1 mouse cellular context compared by ENCODE assay signal in the genomic region with DNA sequence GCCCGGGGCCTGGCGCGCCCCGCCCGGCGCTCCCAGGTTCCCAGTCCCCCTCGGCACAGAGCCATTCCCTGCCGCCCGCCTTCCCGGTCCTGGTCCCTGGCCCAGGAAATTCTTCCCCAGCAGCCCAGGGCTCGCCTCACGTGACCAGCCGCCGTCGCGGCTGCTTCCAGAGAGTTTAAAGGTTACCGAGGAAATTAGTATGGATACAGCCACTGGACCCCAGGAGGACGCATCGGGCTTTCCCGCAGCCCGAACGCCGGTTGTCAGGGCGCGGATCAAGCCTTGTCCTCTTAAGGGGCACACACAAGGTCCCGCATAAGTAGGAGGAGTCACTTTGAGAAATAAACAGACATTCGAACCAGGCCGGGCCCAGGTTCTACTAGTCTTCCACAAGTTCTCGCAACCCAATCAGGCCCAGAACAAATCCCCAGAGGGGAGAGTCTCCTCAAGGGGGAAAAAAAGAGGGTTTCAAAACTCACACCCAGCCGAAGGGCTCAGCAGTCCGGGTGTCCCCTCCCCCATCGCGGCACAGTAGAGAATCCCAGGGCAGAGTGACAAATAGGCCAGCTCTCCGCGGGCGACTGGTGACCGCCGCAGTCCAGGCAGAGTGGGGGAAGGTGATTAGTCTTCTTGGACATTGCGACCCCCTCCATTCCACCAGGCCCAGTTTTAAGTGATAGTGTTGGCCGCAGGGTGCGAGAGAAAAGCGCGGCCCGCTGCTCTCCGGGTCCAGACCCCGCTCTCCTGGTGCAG.
A peak's percentile ranks its signal among the peaks of the same experiment; 100 is the strongest.
TF ChIP-seq lines count a peak whose summit lies in the region.

No protein-coding gene starts in this region.

TF ChIP-seq in MEL, 35 proteins besides CTCF, POLR2A, EP300 and RAD21 (continued from another document):
- TF ChIP-seq USF2 (IDR thresholded peaks at IDR 0.05; ENCODE audit: borderline replicate concordance in 1 of 2, insufficient read depth in 1 of 2, low read depth in 1 of 2, low read length in 2 of 2): peak in 1 of 2 experiments; percentile 47; a peak in 1 of 4 replicates
- no peak for TF ChIP-seq ZNF384 (IDR thresholded peaks at IDR 0.05; ENCODE audit: low read depth, low read length)
- TF ChIP-seq POLR2AphosphoS2 (IDR thresholded peaks at IDR 0.05; ENCODE audit: low read length): no peak
- TF ChIP-seq RCOR1 (IDR thresholded peaks at IDR 0.05; ENCODE audit: low read depth, low read length): no peak
- TF ChIP-seq ZC3H11A (IDR thresholded peaks at IDR 0.05; ENCODE audit: low read depth, low read length): no peak
- TF ChIP-seq ELF1 (IDR thresholded peaks at IDR 0.05; ENCODE audit: low read depth, low read length): no peak
- no peak for TF ChIP-seq UBTF (IDR thresholded peaks at IDR 0.05; ENCODE audit: borderline replicate concordance, insufficient read depth, low read depth, low read length)
- no peak for TF ChIP-seq MYB (IDR thresholded peaks at IDR 0.05; ENCODE audit: low read depth, low read length)
- 0 out of 2 replicates have a peak, but pooled peaks have one; percentile 43 for TF ChIP-seq CHD2 (IDR thresholded peaks at IDR 0.05; ENCODE audit: low read length)
- TF ChIP-seq TBP (IDR thresholded peaks at IDR 0.05; ENCODE audit: low read depth, low read length): no peak
- no peak for TF ChIP-seq MEF2A (IDR thresholded peaks at IDR 0.05; ENCODE audit: extremely low read depth, insufficient replicate concordance, low read depth, low read length, poor library complexity, severe bottlenecking)
- TF ChIP-seq TCF12 (IDR thresholded peaks at IDR 0.05; ENCODE audit: low read depth, low read length): no peak
